Mouse (Mus musculus) stomach, postnatal 0 days (tissue): ENCODE results near the gene Zfp422. TPM values are rescaled to one million over a fixed set of nuclear protein-coding genes. Genes with fewer than 3 reads are reported as not detected.

Experiments
- ATAC-seq: fragments of 200-750 bp; cut with Nextera tagmentation; 2 replicates; pipeline ENCODE4 v1.8.0; 2017; ENCODE audit not compliant: low FRiP score, low TSS enrichment
- DNase-seq: peaks from one replicate; pipeline ENCODE4 v3.0.0-alpha.2; 2016; ENCODE audit warnings: low spot score
- H3K27ac ChIP-seq: fragments of 300-500 bp; sonication (generic); replicated peaks from 2 replicates; pipeline ENCODE4 v1.5.1; 2014; ENCODE audit warnings: mild to moderate bottlenecking, control low read depth
- H3K27me3 ChIP-seq: fragments of 300-500 bp; sonication (generic); 2 replicates; pipeline ENCODE4 v1.6.1; 2014; ENCODE audit warnings: low read length; ENCODE audit not compliant: control insufficient read depth, insufficient read depth
- H3K36me3 ChIP-seq: fragments of 300-500 bp; sonication (generic); 2 replicates; pipeline ENCODE4 v1.6.1; 2014; ENCODE audit warnings: low read length, mixed read lengths; ENCODE audit not compliant: control insufficient read depth, insufficient read depth
- H3K4me1 ChIP-seq: fragments of 300-500 bp; sonication (generic); replicated peaks from 2 replicates; pipeline ENCODE4 v1.6.1; 2014; ENCODE audit warnings: antibody characterized with exemption; ENCODE audit not compliant: control insufficient read depth, insufficient read depth
- H3K4me2 ChIP-seq: fragments of 300-500 bp; sonication (generic); replicated peaks from 2 replicates; pipeline ENCODE4 v1.6.1; 2014; ENCODE audit warnings: low read depth, mild to moderate bottlenecking, control low read depth, moderate library complexity
- H3K4me3 ChIP-seq: fragments of 300-500 bp; sonication (generic); 2 replicates; pipeline ENCODE4 v1.5.1; 2014; ENCODE audit warnings: low read depth, low read length, control low read depth
- H3K9ac ChIP-seq: fragments of 300-500 bp; sonication (generic); 2 replicates; pipeline ENCODE4 v1.6.1; 2014; ENCODE audit warnings: mild to moderate bottlenecking, low read length, control low read depth, mixed read lengths
- H3K9me3 ChIP-seq: fragments of 300-500 bp; sonication (generic); 2 replicates; pipeline ENCODE4 v1.6.1; 2016; ENCODE audit warnings: low read length; ENCODE audit not compliant: control insufficient read depth
- CTCF ChIP-seq: IDR thresholded peaks from 2 replicates; pipeline ENCODE4 v1.5.1; 2016; ENCODE audit warnings: antibody characterized with exemption, low read depth, mild to moderate bottlenecking, moderate library complexity
- EP300 ChIP-seq: optimal IDR thresholded peaks from 2 replicates; pipeline ENCODE3; 2016; ENCODE audit warnings: antibody characterized with exemption
- WGBS: fragments of 180-500 bp; shearing (Covaris S2); extraction: QIAGEN DNeasy Blood & Tissue Kit; methylation state at CpG from one replicate; pipeline ENCODE4 v1.1.7; 2014; 5-methylcytosine and 5-hydroxymethylcytosine counted together
- polyA plus RNA-seq: library from polyadenylated mRNA; unstranded; fragments of >200 nt; fragmentation: Nextera tagmentation; extraction: Ambion mirVana; gene quantifications from 2 replicates; pipeline ENCODE4 v1.2.1, GENCODE M21; 2015

The Zfp422 gene
- polyA plus RNA-seq, 1 experiment from 2014 or later = 54.4 TPM

GRCm38 (mm10) chr6:116653191-116653590, 24.4 kb upstream of the Zfp422 start:
- WGBS = 70% methylated on average over 3 of the region's 3 CpGs
- Histone ChIP-seq H3K4me2 (0 out of 2 replicates have a peak overlapping the region, but pooled peaks have one; percentile 1), H3K4me1 (peaks cover 2% of the 10 kb centered on the region; the same call in 1 of the 2 replicates), H3K27ac (no peak overlapping the region), H3K36me3 (no peaks in the 10 kb centered on the region), H3K9ac (no peak overlapping the region), H3K27me3 (no peaks in the 10 kb centered on the region), H3K4me3 (no peak overlapping the region), H3K9me3 (no peaks in the 10 kb centered on the region)
- ATAC-seq = no peak
- TF ChIP-seq EP300 = no peak
- TF ChIP-seq CTCF = no peak
- DNase-seq = peak; percentile 12

- peaks cover 2% of the 10 kb centered on the region; the same call in 1 of the 2 replicates for H3K4me1 ChIP-seq
- 65% methylated on average over 19 of the region's 20 CpGs for WGBS
- H3K4me3 ChIP-seq = peak overlapping the region; percentile 34
- H3K9ac ChIP-seq = peak overlapping the region; percentile 58
- H3K27me3 ChIP-seq = no peaks in the 10 kb centered on the region
- no peaks in the 10 kb centered on the region for H3K9me3 ChIP-seq
- peak; percentile 72 for DNase-seq
- H3K4me2 ChIP-seq = peak overlapping the region; percentile 47
- H3K36me3 ChIP-seq = no peaks in the 10 kb centered on the region
- TF ChIP-seq CTCF (peak; percentile 74), EP300 (no peak)
- peak overlapping the region; percentile 87; the same call in 1 of the 2 replicates for H3K27ac ChIP-seq
- ATAC-seq = no peak
These were observed 22.8 kb upstream of the Zfp422 start for GRCm38 (mm10) chr6:116651437-116652118.

GRCm38 (mm10) chr6:116650406-116650805, 21.6 kb upstream of the Zfp422 start, which contains the start of gene Depp1:
Gene Depp1 (plus strand): TSS chr6:116650609.
- Histone ChIP-seq H3K4me2 (peak within 1 kb of the TSS; percentile 47), H3K27me3 (no peaks in the 10 kb centered on the region), H3K4me1 (peaks cover 2% of the 10 kb centered on the region; the same call in 1 of the 2 replicates), H3K9me3 (no peaks in the 10 kb centered on the region), H3K27ac (peak within 1 kb of the TSS; percentile 87), H3K9ac (peak within 1 kb of the TSS; percentile 58), H3K4me3 (peak within 1 kb of the TSS; percentile 34), H3K36me3 (no peaks in the 10 kb centered on the region)
- peak; percentile 29 for TF ChIP-seq EP300
- no peak for TF ChIP-seq CTCF
- WGBS = 2% methylated on average over 6 of the region's 6 CpGs
- DNase-seq (peak; percentile 86), ATAC-seq (peak; percentile 93)

DNA sequence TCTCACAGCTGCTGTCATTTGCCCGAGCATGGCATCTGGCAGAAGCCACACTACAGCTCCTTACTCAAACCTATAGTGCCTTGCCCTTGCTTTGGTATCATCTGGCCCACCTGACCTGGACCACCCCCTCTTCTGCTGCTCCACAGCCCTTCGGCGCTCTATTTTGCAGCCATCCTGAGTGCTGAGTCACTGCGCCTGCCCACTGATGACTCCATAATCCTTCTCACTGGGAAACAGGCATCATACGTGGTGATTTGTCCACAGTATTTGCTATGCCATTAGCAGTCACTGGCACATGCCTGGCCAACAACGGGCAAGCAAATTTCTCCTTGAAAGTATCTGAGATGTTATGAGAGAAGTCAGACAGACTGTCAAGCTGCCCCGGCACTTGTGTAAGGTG, 21.0 kb upstream of the Zfp422 start:
- Histone ChIP-seq H3K4me2 (no peak overlapping the region), H3K27ac (peak overlapping the region; percentile 87), H3K4me3 (no peak overlapping the region), H3K9ac (no peak overlapping the region), H3K36me3 (no peaks in the 10 kb centered on the region), H3K4me1 (peaks cover 2% of the 10 kb centered on the region; the same call in 1 of the 2 replicates), H3K9me3 (no peaks in the 10 kb centered on the region), H3K27me3 (no peaks in the 10 kb centered on the region)
- ATAC-seq (peak; percentile 70), DNase-seq (peak; percentile 56)
- TF ChIP-seq EP300 (no peak), CTCF (no peak)
- WGBS = 51% methylated on average over 7 of the region's 7 CpGs

GRCm38 (mm10) chr6:116647763-116648162, 19.0 kb upstream of the Zfp422 start:
- ATAC-seq (no peak), DNase-seq (peak; percentile 47)
- no peak overlapping the region for H3K27ac ChIP-seq
- no peak overlapping the region for H3K9ac ChIP-seq
- no peaks in the 10 kb centered on the region for H3K27me3 ChIP-seq
- TF ChIP-seq CTCF = no peak
- TF ChIP-seq EP300 = no peak
- no peak overlapping the region for H3K4me2 ChIP-seq
- H3K36me3 ChIP-seq = no peaks in the 10 kb centered on the region
- H3K9me3 ChIP-seq = no peaks in the 10 kb centered on the region
- no peak overlapping the region for H3K4me3 ChIP-seq
- 73% methylated on average over 12 of the region's 12 CpGs for WGBS
- peaks cover 4% of the 10 kb centered on the region; the same call in 1 of the 2 replicates for H3K4me1 ChIP-seq

GRCm38 (mm10) chr6:116644335-116644734, 15.5 kb upstream of the Zfp422 start:
- ATAC-seq = peak; percentile 87
- DNase-seq = no peak
- Histone ChIP-seq H3K27ac (peak overlapping the region; percentile 45; the same call in 1 of the 2 replicates), H3K4me2 (no peak overlapping the region), H3K4me3 (no peak overlapping the region), H3K36me3 (no peaks in the 10 kb centered on the region), H3K27me3 (no peaks in the 10 kb centered on the region), H3K4me1 (0 out of 2 replicates have a peak, but pooled peaks cover 2% of the 10 kb centered on the region), H3K9ac (no peak overlapping the region), H3K9me3 (no peaks in the 10 kb centered on the region)
- 39% methylated on average over 3 of the region's 3 CpGs for WGBS
- TF ChIP-seq EP300 (no peak), CTCF (no peak)
